Mouse (Mus musculus): ENCODE measurements around the gene Scube1.

DNA sequence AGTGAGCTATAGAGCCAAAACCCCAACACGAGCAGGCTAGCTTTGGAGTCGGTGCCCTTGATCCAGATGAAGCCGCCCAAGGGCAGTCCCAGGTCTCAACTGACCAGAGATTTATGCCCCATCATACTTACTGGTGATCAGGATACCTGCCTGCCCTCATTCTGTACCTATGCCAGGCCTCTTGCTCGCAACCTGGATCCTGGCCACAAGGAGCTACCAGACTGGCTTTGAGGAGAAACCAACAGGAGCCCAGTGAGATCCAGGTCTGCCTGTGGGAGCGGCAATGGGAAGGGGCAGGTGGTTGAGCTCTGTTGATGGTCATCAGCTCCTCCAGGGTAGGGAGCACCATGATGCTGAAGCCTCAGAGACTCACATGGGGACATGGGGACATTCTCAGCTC, 12.5 kb downstream of the Scube1 start:
- TF ChIP-seq GATA1 (IDR thresholded peaks at IDR 0.05; ENCODE audit: low read length): no peak
- no peak for TF ChIP-seq TAL1 (IDR thresholded peaks at IDR 0.05; ENCODE audit: low read length)

All from erythroblast, embryonic 14.5 days (primary cell).